Mouse (Mus musculus) gastrocnemius, adult 2 months (tissue): ENCODE data around the gene Grhpr. TPM values are rescaled to one million over a fixed set of nuclear protein-coding genes. Genes with fewer than 3 reads are reported as not detected.

ENCODE experiments used
- DNase-seq: peaks from one replicate; pipeline ENCODE4 v3.0.0; 2022
- H3K27ac ChIP-seq: fragments of 200-600 bp; 2 replicates; pipeline ENCODE4 v1.8.1; 2022; ENCODE audit warnings: mild to moderate bottlenecking
- H3K4me3 ChIP-seq: fragments of 200-600 bp; 2 replicates; pipeline ENCODE4 v1.8.1; 2022; ENCODE audit warnings: mild to moderate bottlenecking, moderate library complexity
- CTCF ChIP-seq: fragments of 200-600 bp; IDR thresholded peaks from 2 replicates; pipeline ENCODE4 v1.8.1; 2022; ENCODE audit warnings: antibody characterized with exemption, mild to moderate bottlenecking, moderate library complexity
- intact Hi-C: fragments of 180-260 bp; cut with DNase I; formaldehyde crosslinking; loops from one replicate; pipeline ENCODE4 v1.15.1; 2025
- total RNA-seq, 2 experiments: library from RNA; stranded (reverse); gene quantifications; 2 replicates each; pipeline ENCODE4 v1.2.3; 2021

Gene Grhpr
- total RNA-seq, 2 experiments from 2014 or later, result 23.9 to 24.7 TPM

DNA sequence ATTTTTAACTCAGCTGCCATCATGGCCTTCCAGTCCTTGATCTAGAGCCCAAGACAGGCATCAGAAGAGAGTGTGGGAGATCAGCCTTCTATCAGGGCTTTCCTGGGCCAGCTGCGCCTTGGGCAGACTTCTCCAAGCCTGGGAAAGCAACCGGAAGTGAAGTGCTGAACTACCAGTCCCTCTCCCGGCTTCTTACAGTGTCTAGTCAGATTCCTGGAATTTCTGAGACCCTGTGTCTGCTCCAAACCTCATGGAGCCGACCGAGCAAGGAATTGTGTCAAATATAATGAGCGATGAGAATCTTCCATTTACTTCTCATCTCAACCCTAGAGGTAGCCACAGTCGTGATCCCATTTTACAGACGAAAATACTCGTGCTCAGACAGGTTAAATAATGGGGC is 22.4 kb upstream of the Grhpr start:
- no peak for TF ChIP-seq CTCF
- no peak overlapping the region for H3K27ac ChIP-seq
- intact Hi-C loops, result no loop called here

DNA sequence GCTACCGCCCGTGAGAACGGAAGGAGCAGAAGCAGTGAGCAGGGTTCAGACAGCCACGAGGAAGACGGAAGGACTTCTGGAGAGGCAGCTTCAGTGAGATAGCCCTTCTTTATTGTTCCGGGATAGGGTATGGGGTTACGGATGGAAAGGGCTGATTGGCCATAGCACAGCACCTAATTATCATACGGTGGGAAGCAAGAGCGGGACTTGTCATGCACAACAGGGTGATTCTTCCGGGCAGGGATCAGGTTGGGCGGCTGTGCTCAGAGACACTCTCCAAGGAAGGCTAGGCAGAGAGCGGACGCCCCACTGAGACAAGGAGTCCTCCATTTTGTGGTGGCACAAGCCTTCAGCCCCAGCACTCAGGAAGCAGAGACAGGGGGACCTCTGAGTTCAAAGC is 22.0 kb upstream of the Grhpr start:
- TF ChIP-seq CTCF, result no peak
- Histone ChIP-seq H3K27ac (no peak overlapping the region), H3K4me3 (no peak overlapping the region)
- no peak for DNase-seq
- intact Hi-C loops, result no loop called here

More for the DNA sequence above, 22.4 kb upstream of the Grhpr start:
- no peak for DNase-seq
- no peak overlapping the region for H3K4me3 ChIP-seq

DNA sequence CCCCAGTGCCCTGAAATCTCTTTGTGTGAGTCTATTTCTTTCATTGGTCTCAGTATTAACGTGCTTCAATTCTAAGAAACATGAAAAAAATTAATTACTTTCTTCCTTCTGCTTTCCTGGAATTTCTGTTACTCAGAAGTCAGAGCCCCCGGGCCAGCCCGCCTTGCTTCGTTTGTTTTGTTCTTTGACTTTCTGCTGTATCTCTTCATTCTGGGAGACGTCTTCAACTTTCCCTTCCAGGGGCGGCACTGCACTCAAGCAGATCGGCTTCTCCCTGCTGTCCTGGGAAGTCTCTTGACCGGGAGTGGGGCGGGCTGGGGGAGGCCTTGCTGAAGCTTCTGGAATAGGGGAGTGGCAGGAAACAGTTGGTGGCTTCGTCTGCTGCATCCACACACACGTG is 18.0 kb upstream of the Grhpr start:
- intact Hi-C loops, result no loop called here
- H3K27ac ChIP-seq, result no peak overlapping the region
- TF ChIP-seq CTCF, result no peak

DNA sequence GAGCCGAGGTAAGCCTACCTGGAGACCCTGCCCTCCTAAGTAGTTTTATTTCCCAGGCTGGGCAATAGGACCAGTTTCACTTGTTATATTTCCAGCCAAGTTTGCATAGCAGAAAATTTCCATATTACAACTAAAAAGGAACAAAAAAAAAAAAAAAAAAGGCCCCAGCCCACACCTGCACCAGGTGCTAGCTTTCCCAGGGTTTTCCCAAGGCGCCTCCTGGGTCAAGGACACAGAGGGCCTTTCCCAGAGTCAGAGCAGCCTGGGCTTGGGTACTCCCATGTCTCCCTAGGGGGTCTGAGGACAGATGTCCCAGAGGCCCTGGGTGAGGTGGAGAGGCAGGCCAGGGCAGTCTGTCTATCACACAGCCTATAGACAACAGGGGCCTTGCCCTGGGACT is 16.0 kb upstream of the Grhpr start:
- Histone ChIP-seq H3K27ac (no peak overlapping the region), H3K4me3 (no peak overlapping the region)
- intact Hi-C loops, result no loop called here
- DNase-seq, result no peak
- TF ChIP-seq CTCF, result no peak

More for the DNA sequence above, 18.0 kb upstream of the Grhpr start:
- no peak for DNase-seq
- no peak overlapping the region for H3K4me3 ChIP-seq

DNA sequence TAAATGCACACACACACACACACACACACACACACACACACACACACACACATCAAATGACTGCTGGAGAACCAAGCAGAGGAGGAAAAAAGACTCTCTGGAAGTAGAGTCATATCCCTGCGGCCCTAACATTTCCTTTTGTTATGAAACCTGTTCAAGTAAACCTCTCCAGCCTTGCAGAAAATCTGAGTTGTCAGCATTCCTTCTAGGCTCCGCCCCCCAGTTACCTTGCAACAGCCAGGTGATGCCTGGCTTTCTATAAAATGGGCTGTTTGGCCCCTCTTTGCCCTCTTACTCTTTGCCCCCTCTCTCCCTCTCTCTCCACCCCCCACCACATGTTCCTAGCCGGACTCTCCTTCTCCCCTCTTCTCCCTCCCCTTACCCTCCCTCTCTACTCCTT is 15.5 kb upstream of the Grhpr start:
- no peak for DNase-seq
- Histone ChIP-seq H3K27ac (no peak overlapping the region), H3K4me3 (no peak overlapping the region)
- intact Hi-C loops, result no loop called here
- TF ChIP-seq CTCF, result no peak

DNA sequence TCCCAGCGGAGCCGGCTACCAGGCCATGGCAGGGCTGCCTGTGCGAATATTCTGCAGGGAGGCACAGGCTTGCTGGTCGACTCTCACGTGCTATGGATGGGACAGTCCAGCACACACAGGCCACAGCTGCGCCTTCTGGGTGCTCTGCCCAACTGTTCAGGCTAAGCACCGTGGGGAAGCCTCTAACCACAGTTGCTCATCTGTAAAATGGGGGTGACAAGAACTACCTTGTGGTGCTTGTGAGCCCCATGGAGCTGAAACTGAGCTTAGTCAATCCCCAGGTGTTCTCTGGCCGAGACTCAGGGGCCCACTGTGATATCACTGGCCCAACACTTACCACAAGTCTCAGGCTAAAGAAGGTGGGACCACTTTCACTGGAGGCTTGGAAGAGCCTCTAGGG is 13.8 kb upstream of the Grhpr start:
- intact Hi-C loops, result no loop called here
- no peak overlapping the region for H3K4me3 ChIP-seq
- no peak overlapping the region for H3K27ac ChIP-seq
- TF ChIP-seq CTCF, result no peak
- no peak for DNase-seq

DNA sequence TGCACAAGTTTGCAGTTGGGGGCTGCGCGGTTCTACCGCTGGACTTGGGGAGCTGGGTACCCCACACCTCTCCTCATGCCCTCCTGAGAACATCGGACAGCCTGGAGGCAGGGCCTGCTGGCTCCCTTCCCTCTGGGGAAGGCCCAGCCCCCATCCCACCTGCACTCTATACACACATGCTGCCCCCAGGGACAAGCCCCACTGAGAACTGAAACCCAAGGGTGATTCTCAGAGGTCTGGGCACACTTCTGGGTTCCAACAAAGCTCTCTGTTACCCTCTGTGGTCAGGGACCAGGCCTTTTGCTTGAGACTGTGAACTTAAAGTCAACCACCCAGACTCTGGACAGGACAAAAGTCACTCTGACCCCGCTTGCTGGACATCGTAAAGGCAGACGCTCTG is 11.1 kb upstream of the Grhpr start:
- no peak overlapping the region for H3K4me3 ChIP-seq
- intact Hi-C loops, result no loop called here
- no peak for DNase-seq
- TF ChIP-seq CTCF, result no peak
- H3K27ac ChIP-seq, result no peak overlapping the region

DNA sequence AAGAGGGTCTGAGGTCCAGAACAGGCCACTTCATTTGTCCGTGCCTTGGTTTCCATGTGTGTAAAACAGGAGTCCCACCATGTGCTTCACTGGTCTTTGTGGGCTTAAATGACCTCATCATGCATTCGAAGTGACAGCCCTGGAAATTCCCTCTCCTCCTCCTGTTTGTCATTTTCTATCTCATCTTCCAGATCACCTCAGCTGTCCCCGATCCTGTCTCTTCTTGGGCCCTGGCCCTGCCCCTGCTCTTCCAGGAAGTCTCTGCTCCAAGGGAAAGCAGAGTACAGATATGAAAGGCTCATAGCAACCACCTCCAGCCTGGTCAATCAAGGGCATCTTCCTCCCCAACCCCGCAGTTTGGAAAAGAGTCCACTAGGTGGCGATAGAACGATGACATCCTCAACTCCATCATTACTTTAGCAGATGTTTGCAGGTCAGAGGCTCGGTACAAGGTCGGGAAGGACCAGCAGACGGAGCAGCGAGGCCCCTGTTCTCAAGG is 10.5 kb upstream of the Grhpr start:
- intact Hi-C loops, result no loop called here
- Histone ChIP-seq H3K4me3 (peak overlapping the region; percentile 23; the same call in 1 of the 2 replicates), H3K27ac (peak overlapping the region; percentile 43; the same call in 1 of the 2 replicates)
- DNase-seq, result peak; percentile 63
- peak; percentile 77 for TF ChIP-seq CTCF

DNA sequence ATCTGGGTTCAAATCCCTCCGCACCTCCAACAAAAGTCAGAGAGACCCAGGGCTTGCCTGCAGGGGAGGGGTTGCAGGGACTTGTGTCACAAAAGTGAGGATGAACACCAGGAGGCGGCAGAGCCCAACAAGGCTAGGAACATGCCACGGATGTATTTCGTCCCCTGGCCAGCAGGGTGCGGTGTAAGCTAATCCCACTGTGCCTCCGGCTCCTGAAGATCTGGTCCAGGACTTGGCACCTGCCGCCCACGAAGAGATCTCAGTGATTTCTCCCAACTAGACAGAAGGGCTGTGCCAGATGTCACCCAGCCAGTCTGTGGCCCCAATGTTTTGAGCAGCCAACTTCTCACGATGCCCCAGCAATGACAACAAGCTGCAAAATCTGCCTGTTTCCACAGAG is 7.7 kb upstream of the Grhpr start:
- TF ChIP-seq CTCF, result peak; percentile 90; the same call in 1 of the 2 replicates
- H3K4me3 ChIP-seq, result peak overlapping the region; percentile 51
- no peak overlapping the region for H3K27ac ChIP-seq
- peak; percentile 86 for DNase-seq
- intact Hi-C loops, result no loop called here

DNA sequence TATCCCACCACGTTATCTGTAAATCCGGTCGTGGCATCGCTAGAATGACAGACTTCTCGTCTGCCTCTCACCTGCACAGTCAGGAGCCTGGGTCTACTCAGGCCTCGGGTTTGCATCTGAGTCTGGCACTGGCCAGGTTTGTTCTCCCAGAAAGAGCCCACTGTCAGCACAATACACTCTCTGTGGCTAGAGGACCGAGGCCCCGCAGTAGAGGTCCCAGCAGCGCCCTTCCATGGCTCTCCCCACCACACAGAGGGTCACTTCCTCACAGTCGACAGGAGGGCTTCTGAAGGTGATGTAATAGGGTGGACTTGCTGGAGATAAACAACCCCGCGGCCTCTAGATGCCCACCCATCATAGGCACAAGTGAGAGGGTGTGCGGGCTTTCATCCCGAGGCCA is 7.3 kb upstream of the Grhpr start:
- intact Hi-C loops, result no loop called here
- H3K27ac ChIP-seq, result no peak overlapping the region
- no peak for DNase-seq
- H3K4me3 ChIP-seq, result peak overlapping the region; percentile 51
- TF ChIP-seq CTCF, result no peak

DNA sequence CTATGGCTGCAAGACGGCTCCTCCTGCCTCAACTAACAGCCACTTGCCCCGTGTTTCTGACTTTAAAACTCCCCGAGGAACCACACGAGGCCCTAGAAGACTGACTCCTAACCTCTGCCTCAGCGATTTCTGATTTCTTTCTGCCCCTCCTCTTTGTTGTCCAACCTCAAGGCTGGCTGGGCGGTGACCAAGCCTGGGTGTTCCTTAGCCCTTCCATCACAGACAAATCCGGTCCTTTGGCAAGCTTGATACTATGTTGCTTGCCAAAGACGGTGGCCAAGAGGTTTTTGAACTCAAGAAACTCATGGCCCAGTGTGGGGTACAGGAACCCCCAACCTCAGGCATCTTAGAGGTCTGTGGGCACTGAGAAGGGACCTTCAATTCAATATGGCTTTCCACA is 6.9 kb upstream of the Grhpr start:
- intact Hi-C loops, result no loop called here
- Histone ChIP-seq H3K27ac (no peak overlapping the region), H3K4me3 (no peak overlapping the region)
- no peak for TF ChIP-seq CTCF
- DNase-seq, result no peak

DNA sequence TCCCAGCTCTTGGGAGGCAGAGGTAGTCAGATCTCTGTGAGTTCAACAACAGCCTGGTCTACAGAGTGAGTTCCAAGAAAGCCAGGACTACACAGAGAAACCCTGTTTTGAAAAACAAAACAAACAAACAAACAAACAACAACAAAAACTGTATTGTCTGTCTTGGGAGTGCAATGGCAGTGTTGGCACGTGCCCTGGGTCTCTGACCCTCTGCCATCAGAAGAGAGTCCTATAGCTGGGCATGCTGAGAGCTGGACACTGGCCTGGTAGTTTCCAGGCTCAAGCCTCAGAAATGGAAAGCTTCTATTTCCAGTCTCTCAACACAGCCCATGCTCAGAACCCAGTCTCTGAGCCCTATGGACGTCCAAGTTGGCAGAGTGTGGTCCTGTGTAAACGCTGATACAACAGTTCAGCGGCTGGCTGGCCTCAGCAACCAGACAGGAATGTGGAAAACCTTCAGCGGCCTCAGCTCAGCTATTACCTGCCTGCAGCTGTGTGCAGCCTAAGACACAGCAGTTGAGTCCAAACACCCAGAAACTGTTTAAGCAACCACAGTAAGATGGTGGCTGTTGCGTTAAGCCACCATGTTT is 5.1 kb upstream of the Grhpr start:
- intact Hi-C loops, result no loop called here
- peak; percentile 34 for DNase-seq
- H3K4me3 ChIP-seq, result no peak overlapping the region
- H3K27ac ChIP-seq, result no peak overlapping the region
- no peak for TF ChIP-seq CTCF

DNA sequence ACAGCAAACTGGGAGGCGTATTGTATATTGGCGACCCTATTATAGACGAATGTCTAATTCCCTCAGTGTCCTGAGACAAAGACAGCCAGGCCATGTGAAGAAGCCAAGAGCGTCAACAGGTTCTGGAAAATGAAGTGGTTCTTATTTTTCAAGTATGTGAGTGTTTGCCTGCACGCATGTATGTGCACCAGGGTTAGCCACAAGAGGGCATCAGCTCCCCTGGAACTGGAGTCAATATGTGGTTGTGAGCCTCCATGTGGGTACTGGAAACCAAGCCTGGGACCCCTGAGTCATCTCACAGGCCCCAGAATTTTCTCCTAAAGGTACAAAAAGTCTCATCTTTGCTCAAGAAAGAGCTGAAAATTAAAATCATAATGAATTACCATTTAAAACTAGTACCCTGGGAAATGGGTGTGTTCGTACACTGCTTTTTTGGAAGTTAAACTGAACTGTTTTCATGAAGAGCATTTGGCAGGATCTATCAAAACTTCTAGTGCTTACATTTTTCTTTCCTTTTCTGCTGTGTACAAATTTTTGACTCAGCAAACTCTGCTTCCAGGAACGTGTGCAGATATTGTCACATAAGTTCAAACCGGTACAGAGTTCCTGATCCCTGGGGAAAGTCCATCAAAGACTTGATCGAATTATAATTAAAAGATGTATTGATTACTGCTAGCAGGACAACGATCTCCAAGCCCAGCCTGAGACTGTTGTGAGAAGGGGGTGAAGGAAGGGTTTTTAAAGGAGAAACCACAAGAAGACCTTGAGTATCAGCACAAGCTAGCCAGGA is 4.1 kb upstream of the Grhpr start:
- Histone ChIP-seq H3K4me3 (no peak overlapping the region), H3K27ac (no peak overlapping the region)
- 0 out of 2 replicates have a peak, but pooled peaks have one; percentile 1 for TF ChIP-seq CTCF
- intact Hi-C loops, result no loop called here
- no peak for DNase-seq

DNA sequence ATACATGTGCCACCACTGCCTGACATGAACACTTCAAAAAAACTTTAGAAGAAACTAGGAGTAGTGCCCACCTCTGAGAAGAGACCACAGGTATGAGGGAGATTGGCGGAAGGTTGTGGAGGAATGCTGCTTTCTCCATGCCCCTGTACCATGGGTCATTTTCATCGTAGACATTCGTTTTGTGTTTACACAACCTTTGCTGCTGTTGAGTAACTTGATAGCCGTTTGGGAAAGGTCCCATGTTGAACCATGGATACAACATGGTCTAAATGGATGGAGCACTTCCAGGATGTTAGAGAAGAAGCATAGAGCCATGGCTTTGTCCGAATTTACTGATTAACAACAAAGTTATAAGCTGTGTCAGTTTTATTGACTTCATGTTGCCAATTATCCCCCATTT is 3.0 kb upstream of the Grhpr start:
- intact Hi-C loops, result no loop called here
- Histone ChIP-seq H3K4me3 (no peak overlapping the region), H3K27ac (no peak overlapping the region)
- DNase-seq, result no peak
- TF ChIP-seq CTCF, result no peak
